In genomic region chr12:99628421-99628820, GRCm38 (mm10) we compare ENCODE assay signal across 8 mouse cellular contexts.
A peak's percentile ranks its signal among the peaks of the same experiment; 100 is the strongest.
DNase-seq lines count a peak whose midpoint lies in the region; ATAC-seq and TF ChIP-seq lines count a peak whose summit lies in the region.

No protein-coding gene starts in this region.

- H3K4me3 ChIP-seq in MEL (ENCODE audit: control insufficient read depth in 1 of 2, insufficient read depth in 1 of 2, low read depth in 2 of 2, low read length in 2 of 2), result peak overlapping the region in 1 of 2 experiments; percentile 78; a peak in 2 of 4 replicates
- peak overlapping the region; percentile 85 for H3K4me3 ChIP-seq in heart, embryonic 16.5 days (ENCODE audit: low read length)
- peak overlapping the region; percentile 16; the same call in 1 of the 2 replicates for H3K4me3 ChIP-seq in macrophage (ENCODE audit: inconsistent target)

- DNase-seq in heart, adult 11 months, result peak; percentile 88
- no peak for DNase-seq in heart, adult 18-20 months
- DNase-seq in MEL (ENCODE audit: low read depth, low spot score), result no peak
- DNase-seq in urinary bladder, postnatal 10 days (ENCODE audit: low spot score), result no peak
- DNase-seq in kidney, postnatal 36 days, result no peak
- no peak for DNase-seq in cerebellum, postnatal 36 days

- no peak for ATAC-seq in heart, embryonic 16.5 days (replicated peaks; ENCODE audit: extremely low read depth, insufficient read depth, low FRiP score)

- peaks cover 3% of the 10 kb centered on the region in 2 experiments; a peak in 3 of 4 replicates for H3K4me1 ChIP-seq in MEL (ENCODE audit: control insufficient read depth in 1 of 2, insufficient read depth in 2 of 2, low read length in 2 of 2)
- peaks cover 5% of the 10 kb centered on the region for H3K4me1 ChIP-seq in heart, embryonic 16.5 days (ENCODE audit: control insufficient read depth, insufficient read depth, low read length)

- no peaks in the 10 kb centered on the region for H3K79me2 ChIP-seq in MEL (ENCODE audit: control insufficient read depth, insufficient read depth, low read length, poor library complexity)
- no peaks in the 10 kb centered on the region for H3K79me2 ChIP-seq in macrophage (ENCODE audit: inconsistent target)

- no peaks in the 10 kb centered on the region for H3K27me3 ChIP-seq in MEL (ENCODE audit: control insufficient read depth in 1 of 2, insufficient read depth in 2 of 2, low read length in 2 of 2)
- H3K27me3 ChIP-seq in heart, embryonic 16.5 days (ENCODE audit: control insufficient read depth, insufficient read depth, low read length), result no peaks in the 10 kb centered on the region

- TF ChIP-seq POLR2A in MEL (IDR thresholded peaks at IDR 0.05; ENCODE audit: control insufficient read depth in 1 of 2, insufficient read depth in 1 of 2, low read depth in 1 of 2, low read length in 2 of 2, poor library complexity in 1 of 2), result no peak

- WGBS in heart, embryonic 16.5 days, result 65% methylated on average over 3 of the region's 3 CpGs
- WGBS in macrophage (ENCODE audit: missing documents), result 75% methylated on average over 3 of the region's 3 CpGs

- H3K9ac ChIP-seq in MEL (ENCODE audit: control insufficient read depth, low read depth, low read length, poor library complexity, severe bottlenecking), result peak overlapping the region; percentile 10; the same call in 1 of the 2 replicates
- no peak overlapping the region; the same call in 1 of the 2 replicates for H3K9ac ChIP-seq in heart, embryonic 16.5 days (ENCODE audit: low read length)

- H3K9me3 ChIP-seq in MEL (replicated peaks; ENCODE audit: insufficient read depth, low read length), result no peaks in the 10 kb centered on the region
- no peaks in the 10 kb centered on the region for H3K9me3 ChIP-seq in heart, embryonic 16.5 days (replicated peaks; ENCODE audit: control insufficient read depth, low read length)

- H3K36me3 ChIP-seq in MEL (ENCODE audit: control insufficient read depth in 1 of 2, insufficient read depth in 2 of 2, low read length in 2 of 2), result peaks cover 0 to 7% of the 10 kb centered on the region in 2 experiments; a peak in 2 of 4 replicates
- H3K36me3 ChIP-seq in heart, embryonic 16.5 days (ENCODE audit: control insufficient read depth, insufficient read depth), result no peaks in the 10 kb centered on the region
- H3K36me3 ChIP-seq in macrophage (ENCODE audit: inconsistent target), result no peaks in the 10 kb centered on the region

- no peak for TF ChIP-seq RAD21 in MEL (IDR thresholded peaks at IDR 0.05; ENCODE audit: low read depth, low read length)

- H3K27ac ChIP-seq in MEL (ENCODE audit: control insufficient read depth, low read depth, low read length), result no peak overlapping the region
- H3K27ac ChIP-seq in heart, embryonic 16.5 days (ENCODE audit: low read length), result no peak overlapping the region
- no peak overlapping the region for H3K27ac ChIP-seq in macrophage

- peak overlapping the region; percentile 81 for H3K4me2 ChIP-seq in heart, embryonic 16.5 days (ENCODE audit: low read depth, low read length)

- no peak for TF ChIP-seq CTCF in MEL (IDR thresholded peaks at IDR 0.05 in 2 of 3, conservative IDR thresholded peaks at IDR 0.05 in 1 of 3; ENCODE audit: control insufficient read depth in 1 of 3, insufficient read depth in 1 of 3, low read depth in 2 of 3, low read length in 3 of 3, poor library complexity in 1 of 3, severe bottlenecking in 1 of 3)

- TF ChIP-seq EP300 in MEL (IDR thresholded peaks at IDR 0.05; ENCODE audit: low read depth in 1 of 2, low read length in 2 of 2), result no peak

TF ChIP-seq in MEL, 35 proteins besides CTCF, POLR2A, EP300 and RAD21:
- TF ChIP-seq MYC (IDR thresholded peaks at IDR 0.05; ENCODE audit: low read depth, low read length), result no peak
- TF ChIP-seq HCFC1 (IDR thresholded peaks at IDR 0.05; ENCODE audit: low read depth, low read length), result no peak
- no peak for TF ChIP-seq TBP (IDR thresholded peaks at IDR 0.05; ENCODE audit: low read depth, low read length)
- TF ChIP-seq MAFK (IDR thresholded peaks at IDR 0.05; ENCODE audit: borderline replicate concordance, low read depth, low read length), result no peak
- TF ChIP-seq MEF2A (IDR thresholded peaks at IDR 0.05; ENCODE audit: extremely low read depth, insufficient replicate concordance, low read depth, low read length, poor library complexity, severe bottlenecking), result no peak
- no peak for TF ChIP-seq BHLHE40 (IDR thresholded peaks at IDR 0.05; ENCODE audit: borderline replicate concordance, low read depth, low read length)
- TF ChIP-seq ETS1 (IDR thresholded peaks at IDR 0.05; ENCODE audit: low read depth, low read length), result no peak
- TF ChIP-seq E2F4 (IDR thresholded peaks at IDR 0.05; ENCODE audit: borderline replicate concordance, low read depth, low read length), result no peak
